ENCODE assay signal across 8 mouse cellular contexts in genomic region chr19:27363891-27364290, GRCm38 (mm10). TPM values are rescaled to one million over a fixed set of nuclear protein-coding genes. Genes with fewer than 3 reads are reported as not detected.
DNase-seq lines count a peak whose midpoint lies in the region; ATAC-seq and TF ChIP-seq lines count a peak whose summit lies in the region.

No protein-coding gene starts in this region.

- DNase-seq in kidney, adult 2 months = no peak
- peak; percentile 11 for DNase-seq in brain, embryonic 14.5 days (ENCODE audit: low read depth)
- peak; percentile 12 for DNase-seq in midbrain, embryonic 14.5 days
- DNase-seq in urinary bladder, postnatal 4 days (ENCODE audit: low spot score in 2 of 2) = no peak
- DNase-seq in layer of hippocampus, adult 9-11 months = no peak

- H3K36me3 ChIP-seq in kidney, embryonic 14.5 days (ENCODE audit: control insufficient read depth, insufficient read depth, low read length) = no peaks in the 10 kb centered on the region
- H3K36me3 ChIP-seq in kidney, adult 2 months (ENCODE audit: control insufficient read depth, insufficient read depth, low read length) = no peaks in the 10 kb centered on the region
- no peaks in the 10 kb centered on the region for H3K36me3 ChIP-seq in hindbrain, embryonic 13.5 days
- no peaks in the 10 kb centered on the region for H3K36me3 ChIP-seq in midbrain, embryonic 14.5 days (ENCODE audit: control insufficient read depth, insufficient read depth, low read length)

- no peak for TF ChIP-seq CTCF in kidney, adult 2 months (conservative IDR thresholded peaks at IDR 0.05; ENCODE audit: insufficient read depth, insufficient read length, low read depth, low read length)
- no peak for TF ChIP-seq CTCF in brain, embryonic 14.5 days (IDR thresholded peaks at IDR 0.05; ENCODE audit: borderline replicate concordance, extremely low read depth, insufficient read depth, insufficient read length)

- peak overlapping the region; percentile 36; the same call in 1 of the 2 replicates for H3K4me2 ChIP-seq in kidney, embryonic 14.5 days (replicated peaks; ENCODE audit: low read depth, low read length)
- peak overlapping the region; percentile 37 for H3K4me2 ChIP-seq in hindbrain, embryonic 13.5 days
- peak overlapping the region; percentile 42 for H3K4me2 ChIP-seq in midbrain, embryonic 14.5 days (ENCODE audit: low read length)

- no peak for ATAC-seq in kidney, embryonic 14.5 days (ENCODE audit: low FRiP score, low TSS enrichment)
- no peak for ATAC-seq in hindbrain, embryonic 13.5 days (ENCODE audit: low FRiP score)
- ATAC-seq in midbrain, embryonic 14.5 days (ENCODE audit: low FRiP score, low TSS enrichment) = no peak
- ATAC-seq in monocyte, adult 5-6 weeks (replicated peaks; ENCODE audit: insufficient number of reproducible peaks, low FRiP score, low TSS enrichment, poor library complexity, severe bottlenecking) = no peak

- no peak for TF ChIP-seq POLR2A in kidney, adult 2 months (IDR thresholded peaks at IDR 0.05; ENCODE audit: low read depth, low read length)
- no peak for TF ChIP-seq POLR2A in brain, embryonic 14.5 days (IDR thresholded peaks at IDR 0.05; ENCODE audit: borderline replicate concordance, extremely low read depth, insufficient read depth, insufficient read length, poor library complexity, severe bottlenecking)

- H3K4me1 ChIP-seq in kidney, embryonic 14.5 days (ENCODE audit: control insufficient read depth, insufficient read depth, low read length) = 0 out of 2 replicates have a peak, but pooled peaks cover 7% of the 10 kb centered on the region
- H3K4me1 ChIP-seq in kidney, adult 2 months (ENCODE audit: control insufficient read depth, insufficient read depth, low read length) = 0 out of 2 replicates have a peak, but pooled peaks cover 4% of the 10 kb centered on the region
- H3K4me1 ChIP-seq in hindbrain, embryonic 13.5 days (replicated peaks) = peaks cover 11% of the 10 kb centered on the region
- peaks cover 7% of the 10 kb centered on the region for H3K4me1 ChIP-seq in midbrain, embryonic 14.5 days (ENCODE audit: control insufficient read depth, insufficient read depth, low read length)

- H3K9me3 ChIP-seq in kidney, embryonic 14.5 days (ENCODE audit: control insufficient read depth, low read length) = no peaks in the 10 kb centered on the region
- no peaks in the 10 kb centered on the region for H3K9me3 ChIP-seq in hindbrain, embryonic 13.5 days
- no peaks in the 10 kb centered on the region for H3K9me3 ChIP-seq in midbrain, embryonic 14.5 days (ENCODE audit: control insufficient read depth, low read length)

- no peak overlapping the region for H3K9ac ChIP-seq in kidney, embryonic 14.5 days (ENCODE audit: low read depth, low read length)
- H3K9ac ChIP-seq in hindbrain, embryonic 13.5 days = no peak overlapping the region
- H3K9ac ChIP-seq in midbrain, embryonic 14.5 days (replicated peaks; ENCODE audit: low read length) = no peak overlapping the region

- no peak overlapping the region for H3K27ac ChIP-seq in kidney, embryonic 14.5 days (ENCODE audit: low read depth, low read length)
- H3K27ac ChIP-seq in kidney, adult 2 months (ENCODE audit: insufficient read depth, low read depth, low read length) = no peak overlapping the region
- no peak overlapping the region for H3K27ac ChIP-seq in hindbrain, embryonic 13.5 days
- H3K27ac ChIP-seq in midbrain, embryonic 14.5 days (replicated peaks; ENCODE audit: low read depth, low read length) = no peak overlapping the region

- H3K27me3 ChIP-seq in kidney, embryonic 14.5 days (ENCODE audit: control insufficient read depth, insufficient read depth, low read length) = no peaks in the 10 kb centered on the region
- no peaks in the 10 kb centered on the region for H3K27me3 ChIP-seq in kidney, adult 2 months (replicated peaks; ENCODE audit: control insufficient read depth, insufficient read depth, low read length)
- H3K27me3 ChIP-seq in hindbrain, embryonic 13.5 days = no peaks in the 10 kb centered on the region
- H3K27me3 ChIP-seq in midbrain, embryonic 14.5 days (ENCODE audit: control insufficient read depth, insufficient read depth, low read length) = no peaks in the 10 kb centered on the region

- WGBS in kidney, embryonic 14.5 days = 50% methylated on average over 4 of the region's 4 CpGs
- 38% methylated on average over 4 of the region's 4 CpGs for WGBS in kidney, adult 2 months
- WGBS in hindbrain, embryonic 13.5 days = 61% methylated on average over 4 of the region's 4 CpGs
- 38% methylated on average over 4 of the region's 4 CpGs for WGBS in midbrain, embryonic 14.5 days

- no peak overlapping the region for H3K4me3 ChIP-seq in kidney, embryonic 14.5 days (ENCODE audit: low read length)
- no peak overlapping the region for H3K4me3 ChIP-seq in kidney, adult 2 months (ENCODE audit: insufficient read depth, low read depth, low read length)
- H3K4me3 ChIP-seq in hindbrain, embryonic 13.5 days = no peak overlapping the region
- H3K4me3 ChIP-seq in midbrain, embryonic 14.5 days (replicated peaks; ENCODE audit: low read depth, low read length) = no peak overlapping the region

RNA-seq across cellular contexts. Expression of gene Kcnv2, which starts 41.5 kb away (rescaled TPM):
- polyA plus RNA-seq in kidney, embryonic 14.5 days (2014; fragmentation: Nextera tagmentation; extraction: Ambion mirVana) = 0.19 and 0.62 TPM in 2 replicates
- polyA plus RNA-seq in kidney, adult 2 months (2012; rRNA removed) = 0.02 and 0.03 TPM in 2 replicates
- 0.01 and 0.08 TPM in 2 replicates for polyA plus RNA-seq in brain, embryonic 14.5 days (2012; rRNA removed)
- 0.09 and 0.17 TPM in 2 replicates for polyA plus RNA-seq in hindbrain, embryonic 13.5 days (2015; fragmentation: Nextera tagmentation; extraction: Ambion mirVana)
- 0.07 and 0.08 TPM in 2 replicates for polyA plus RNA-seq in midbrain, embryonic 14.5 days (2014; fragmentation: Nextera tagmentation; extraction: Ambion mirVana)
- not detected in 3 replicates for total RNA-seq in monocyte, adult 5-6 weeks (2017)

Comparison
In these comparisons a context has a peak if more than half of its experiments do, and no peak if none do; other contexts are left out.
1. DNase-seq: peak in brain, embryonic 14.5 days (single experiment) and midbrain, embryonic 14.5 days (single experiment); none in kidney, adult 2 months (single experiment), urinary bladder, postnatal 4 days (0 of 2) and layer of hippocampus, adult 9-11 months (single experiment).
2. Peak in every context shown above with its lines, with median percentiles within 50 percentile points of each other: H3K4me2 ChIP-seq.